Mouse (Mus musculus) left cerebral cortex, adult 8-10 months (tissue): ENCODE data around the gene Daam1. TPM values are rescaled to one million over a fixed set of nuclear protein-coding genes. Genes with fewer than 3 reads are reported as not detected.

Source experiments
- DNase-seq, 2 experiments: peaks; one replicate each; pipeline ENCODE4 v3.0.0; 2022; ENCODE audit warnings: low spot score in 2 of 2
- total RNA-seq, 4 experiments: library from RNA; stranded (reverse); gene quantifications; 2 replicates each; pipeline ENCODE4 v1.2.4; 2022

Gene Daam1
- total RNA-seq, 4 experiments from 2014 or later, result 49.2 to 52.6 (median 51.6) TPM

- DNase-seq, result no peak
Observed at GRCm38 (mm10) chr12:71932433-71933386, 101.8 kb downstream of the Daam1 start.

- no peak for DNase-seq
Observed at GRCm38 (mm10) chr12:71933989-71934645, 103.2 kb downstream of the Daam1 start.

- DNase-seq, result no peak
Observed at GRCm38 (mm10) chr12:71936636-71937035, 105.8 kb downstream of the Daam1 start.

DNA sequence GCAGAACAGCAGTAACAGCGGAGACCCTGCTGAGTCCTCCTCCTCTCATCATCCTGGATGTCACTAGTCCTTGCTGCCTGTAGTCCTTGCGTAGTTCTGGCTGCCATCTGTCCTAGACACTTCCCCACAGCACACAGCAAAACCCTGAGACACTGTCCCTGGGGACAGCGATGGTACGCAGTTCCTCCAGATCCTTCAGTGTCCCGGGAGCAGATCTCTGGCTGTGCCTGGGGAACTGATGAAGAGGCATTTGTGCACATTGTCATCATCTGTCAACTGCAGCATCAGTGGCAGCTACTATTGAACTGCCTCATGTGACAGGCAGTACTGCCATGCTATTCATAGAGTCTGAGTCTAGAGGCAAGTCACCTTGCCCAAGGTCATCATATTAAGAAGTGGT, 107.6 kb downstream of the Daam1 start:
- DNase-seq, result no peak

- no peak for DNase-seq
Observed at GRCm38 (mm10) chr12:71941290-71941689, 110.4 kb downstream of the Daam1 start.

DNA sequence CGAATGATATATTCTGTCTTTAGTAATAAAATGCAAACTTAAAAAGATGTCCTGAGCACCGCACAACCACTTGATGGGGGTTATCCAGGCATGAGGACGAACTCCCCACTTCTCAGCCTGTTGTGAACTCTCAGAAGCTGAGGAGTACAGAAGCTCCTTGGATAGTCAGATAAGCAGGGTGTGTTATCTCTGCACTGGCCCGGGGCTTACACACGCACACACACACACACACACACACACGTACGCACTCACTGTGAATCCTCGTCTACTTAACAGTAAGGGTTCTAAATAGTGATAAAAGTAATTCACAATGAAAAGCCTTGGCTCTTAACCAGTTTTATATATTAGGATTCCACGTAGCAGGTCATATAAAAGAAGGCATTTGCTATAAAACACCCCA, 112.2 kb downstream of the Daam1 start:
- no peak for DNase-seq

DNA sequence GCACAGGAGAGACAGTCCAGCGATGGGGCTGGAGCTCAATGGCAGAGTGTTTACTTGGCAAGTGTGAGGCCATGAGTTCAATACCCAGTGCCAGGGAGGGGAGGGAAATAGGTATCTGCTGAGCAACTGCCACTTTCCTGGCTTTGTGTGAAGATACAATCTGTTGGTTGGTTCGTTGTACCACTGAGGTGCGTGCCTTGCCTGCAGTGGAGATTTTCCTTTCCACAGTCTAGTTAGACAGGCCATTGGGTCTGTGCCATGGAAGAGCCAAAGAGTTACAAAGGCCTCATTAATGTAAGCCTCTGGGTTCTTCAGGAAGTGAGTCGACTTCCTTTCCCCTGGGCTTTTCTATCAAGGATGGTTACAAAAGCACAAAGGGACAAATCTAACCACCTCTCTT, 112.8 kb downstream of the Daam1 start:
- no peak for DNase-seq

DNA sequence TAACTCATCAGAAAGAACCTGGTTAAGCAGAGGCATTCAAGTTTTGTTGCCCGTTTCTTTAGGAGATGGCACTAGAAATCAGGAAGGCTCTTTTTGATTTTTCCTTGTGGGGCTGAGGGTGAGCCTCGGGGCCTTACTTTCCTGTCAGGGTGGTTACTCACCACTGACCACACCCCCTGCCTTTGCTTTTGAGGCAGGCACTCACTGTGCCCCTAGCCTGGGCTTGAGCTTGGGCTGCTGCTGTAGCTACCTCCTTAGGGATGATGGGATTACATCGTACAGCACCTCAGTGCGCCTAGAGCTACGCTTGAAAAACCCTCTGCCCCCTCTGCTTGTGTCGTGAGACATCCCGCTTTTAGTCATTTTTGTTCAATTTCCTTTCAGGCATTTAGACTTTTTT, 115.0 kb downstream of the Daam1 start:
- DNase-seq, result no peak

DNA sequence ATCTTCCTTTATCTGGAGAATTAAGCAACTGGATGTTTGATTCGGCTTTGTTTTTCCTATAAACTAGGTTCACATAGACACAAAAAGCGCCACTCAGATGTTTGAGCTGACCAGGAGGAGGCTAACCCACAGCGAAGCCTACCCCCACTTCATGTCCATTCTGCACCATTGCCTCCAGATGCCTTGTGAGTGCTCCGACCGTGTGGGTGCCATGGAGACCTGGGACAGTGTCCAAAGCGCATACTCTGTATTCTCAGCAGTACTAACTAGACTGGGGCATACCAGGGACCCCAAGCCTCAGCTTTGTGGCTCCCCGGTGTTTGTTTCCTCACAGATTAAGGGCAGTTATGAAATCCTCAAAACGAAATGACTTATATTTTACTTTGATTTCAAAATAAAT, 115.6 kb downstream of the Daam1 start:
- no peak for DNase-seq

DNA sequence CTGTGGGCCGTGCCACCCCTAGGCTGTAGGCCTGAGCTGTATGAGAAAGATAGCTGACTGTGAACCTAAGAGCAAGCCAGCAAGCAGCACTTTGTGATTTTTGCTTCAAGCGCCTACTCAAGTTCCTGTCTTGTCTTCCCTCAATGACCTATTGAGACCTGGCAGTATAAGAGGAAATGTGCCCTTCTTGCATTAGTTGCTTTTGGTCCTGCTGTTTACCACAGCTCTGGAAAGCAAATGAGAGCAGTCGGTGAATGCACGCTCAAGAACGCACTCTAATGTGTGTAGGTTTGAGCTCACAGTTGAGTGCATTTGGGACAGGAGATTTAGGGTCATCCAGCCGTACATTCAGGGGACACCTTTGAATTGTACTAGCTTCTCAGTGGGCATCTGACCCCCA, 118.1 kb downstream of the Daam1 start:
- no peak for DNase-seq

- no peak for DNase-seq
Observed at GRCm38 (mm10) chr12:71949606-71950005, 118.7 kb downstream of the Daam1 start.

DNA sequence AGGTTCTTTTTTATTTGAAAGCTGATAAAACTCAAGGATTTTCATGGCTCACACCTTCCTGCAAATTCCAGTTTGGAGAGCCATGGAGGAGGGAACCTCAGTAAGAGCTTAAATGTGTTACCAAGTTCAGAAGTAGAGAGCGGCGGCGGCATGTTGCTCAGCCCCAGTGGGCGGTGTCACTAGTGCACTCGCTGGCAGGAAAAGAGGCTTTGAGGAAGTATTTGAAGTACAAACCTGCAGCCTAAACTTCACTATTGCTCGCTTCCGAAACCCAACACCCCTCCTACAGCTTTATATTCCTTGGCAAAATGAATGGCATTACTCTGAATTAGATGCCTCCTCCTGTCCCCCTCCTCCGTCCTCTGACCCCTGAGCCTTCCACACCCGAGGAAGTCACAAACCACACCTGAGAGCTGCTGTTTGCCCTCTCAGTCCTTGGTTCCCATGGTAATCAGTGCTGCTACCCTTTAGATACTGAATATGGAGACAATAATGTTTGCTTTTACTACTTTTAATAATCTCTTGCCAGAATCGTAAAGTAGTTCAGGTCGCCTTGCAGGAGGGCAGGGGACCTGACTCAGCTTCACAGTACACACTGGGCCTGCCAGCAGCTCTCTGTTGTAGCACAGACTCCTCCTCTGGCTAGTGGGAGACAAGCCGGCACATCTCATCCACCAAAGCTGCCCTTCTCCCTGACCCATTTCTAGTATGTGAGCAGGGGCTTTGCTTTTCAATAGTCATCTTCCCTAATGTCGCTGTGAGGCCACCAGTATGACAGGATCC, 119.4 kb downstream of the Daam1 start:
- DNase-seq, result no peak

DNA sequence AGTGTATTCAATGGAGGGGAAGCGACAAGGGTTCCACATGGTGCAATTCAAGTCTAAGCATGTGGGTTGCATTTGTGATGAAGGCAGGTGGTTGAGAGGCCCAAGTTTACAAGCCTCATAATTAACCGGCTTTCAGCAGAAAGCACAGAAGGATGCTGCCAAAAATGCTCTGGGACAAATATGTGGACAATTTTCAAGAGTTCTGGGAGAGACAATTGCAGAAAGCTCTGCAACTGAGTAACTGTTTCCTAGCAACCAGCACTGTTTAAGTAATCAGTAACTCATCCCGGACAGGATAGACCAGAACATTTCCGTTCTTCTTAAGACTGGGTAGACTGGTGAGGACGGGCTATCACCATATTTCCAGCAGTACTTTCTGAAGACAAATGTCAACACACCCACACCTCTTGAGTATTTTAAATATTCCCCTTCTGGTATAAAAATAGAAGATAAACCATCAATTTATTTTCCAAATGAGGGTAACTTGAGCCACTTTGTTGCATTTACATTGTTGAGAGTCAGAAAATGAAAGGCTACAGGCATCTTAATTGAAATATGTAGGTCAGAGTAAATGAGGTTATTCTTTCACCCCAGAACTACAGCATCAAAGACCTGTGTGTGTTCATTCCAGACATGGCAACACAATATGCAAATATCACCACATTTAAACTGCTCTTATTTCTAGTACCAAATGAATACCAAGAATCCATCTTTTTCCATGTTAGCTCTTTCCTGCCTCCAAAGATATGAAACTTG, 123.5 kb downstream of the Daam1 start:
- peak in 1 of 2 experiments; percentile 58 for DNase-seq

DNA sequence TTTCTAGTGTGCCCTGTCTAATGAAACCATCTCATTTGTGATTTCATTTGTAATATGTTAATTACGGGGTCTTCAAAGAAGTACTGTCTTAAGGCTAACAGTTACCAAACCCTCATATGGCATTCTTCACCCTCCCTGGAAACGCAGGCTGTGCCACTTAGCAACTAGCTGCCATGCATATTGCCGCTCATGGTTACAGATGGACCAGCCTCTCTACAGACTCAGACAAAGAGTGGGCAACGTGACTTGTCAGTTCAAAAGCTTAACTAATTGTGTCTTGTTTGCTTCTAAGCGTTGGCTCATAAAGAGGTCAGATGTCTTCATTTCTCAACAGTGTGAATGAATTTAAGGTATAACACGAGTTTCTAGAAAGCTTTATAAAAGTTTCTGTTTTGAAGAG, 126.1 kb downstream of the Daam1 start:
- DNase-seq, result no peak

GRCm38 (mm10) chr12:71957496-71957895, 126.6 kb downstream of the Daam1 start:
- no peak for DNase-seq

DNA sequence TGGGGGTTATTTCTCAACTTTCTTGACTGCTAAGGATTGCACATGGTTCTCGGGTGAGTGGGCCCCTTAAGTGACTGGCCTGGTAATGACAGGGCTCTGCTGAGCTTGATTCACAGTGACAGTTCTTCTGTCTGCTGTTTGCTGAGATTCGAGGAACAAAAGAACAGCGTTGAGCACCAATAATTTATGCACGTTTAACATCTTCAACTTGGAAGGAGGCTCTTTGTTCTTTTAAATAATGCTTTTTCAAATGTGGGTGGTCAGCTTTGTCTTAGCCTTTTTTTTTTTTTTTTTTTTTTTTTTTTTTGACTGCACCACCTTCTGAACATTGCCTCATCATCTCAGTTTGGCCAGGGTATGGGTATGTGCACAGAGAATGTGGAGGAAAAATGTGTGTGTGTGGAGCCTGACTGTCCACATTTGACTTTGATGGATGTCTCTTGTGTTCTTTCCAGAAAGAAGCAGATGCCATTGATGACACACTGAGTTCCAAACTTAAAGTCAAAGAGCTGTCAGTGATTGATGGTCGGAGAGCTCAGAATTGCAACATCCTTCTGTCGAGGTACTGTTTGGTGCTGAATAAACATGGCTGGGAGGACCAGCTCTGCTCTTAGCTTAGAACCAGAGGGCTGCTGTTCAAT, 128.6 kb downstream of the Daam1 start:
- DNase-seq, result no peak

- DNase-seq, result no peak
Observed at GRCm38 (mm10) chr12:71961671-71962070, 130.8 kb downstream of the Daam1 start.

DNA sequence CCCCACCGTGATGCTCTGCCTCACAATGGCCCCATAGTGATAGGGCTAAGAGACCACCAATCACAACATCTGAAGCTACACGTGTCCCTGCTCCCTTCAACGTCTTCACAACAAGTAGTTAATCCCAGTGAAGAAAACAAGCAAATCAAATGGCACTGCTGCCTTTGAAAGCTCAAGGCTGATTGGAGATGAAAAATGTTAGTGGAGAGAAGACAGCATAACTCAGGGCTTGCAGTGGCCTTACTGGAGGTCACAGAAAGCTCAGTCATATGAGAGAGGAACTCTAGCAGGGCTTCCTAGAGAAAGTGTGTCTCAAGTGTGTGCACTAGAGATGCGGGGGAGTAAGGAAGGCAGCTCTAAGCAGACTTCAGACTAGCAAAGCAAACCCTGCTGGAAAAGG, 131.7 kb downstream of the Daam1 start:
- DNase-seq, result no peak

DNA sequence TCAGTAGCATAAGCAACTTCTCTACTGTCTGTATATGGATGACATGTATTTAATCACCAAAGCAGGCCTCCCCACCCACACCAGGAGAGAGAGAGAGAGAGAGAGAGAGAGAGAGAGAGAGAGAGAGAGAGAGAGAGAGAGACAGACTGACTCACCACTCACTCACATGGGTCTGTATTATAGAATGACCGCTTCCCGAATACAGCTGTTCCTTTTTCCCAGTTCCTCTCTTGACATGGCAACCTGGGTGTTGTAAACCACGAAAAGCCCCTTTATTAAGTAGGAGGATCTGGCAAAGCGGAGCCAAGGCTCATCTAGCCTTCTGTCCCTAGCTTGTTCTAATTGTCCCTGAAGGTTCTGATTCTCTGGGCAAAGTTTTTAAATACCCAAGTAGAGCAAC, 137.7 kb downstream of the Daam1 start:
- no peak for DNase-seq

DNA sequence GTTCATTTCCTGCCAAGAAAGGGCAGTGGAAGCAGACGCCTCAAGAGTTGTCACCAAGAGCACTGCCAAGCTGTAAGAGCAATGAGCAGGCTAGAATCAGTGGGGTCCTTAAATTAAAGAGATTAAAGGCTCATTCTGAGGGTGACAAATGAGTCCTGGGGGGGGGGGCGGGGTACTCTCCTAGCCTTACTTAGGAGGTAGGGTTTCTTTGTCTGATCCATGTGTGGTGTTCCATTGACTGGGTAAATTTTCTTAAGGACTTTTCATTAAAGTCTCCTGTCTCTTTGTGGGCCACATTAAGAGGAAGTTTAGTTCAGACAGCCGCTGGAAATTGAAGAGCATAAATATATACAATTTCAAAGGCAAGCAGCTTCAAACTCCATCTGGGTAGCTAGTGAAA, 138.1 kb downstream of the Daam1 start:
- DNase-seq, result no peak

GRCm38 (mm10) chr12:71969439-71969838, 138.6 kb downstream of the Daam1 start:
- DNase-seq, result no peak
